Comparison of ENCODE assay signal across 8 mouse cellular contexts in genomic region chr7:28888701-28889161, GRCm38 (mm10). TPM values are rescaled to one million over a fixed set of nuclear protein-coding genes. Genes with fewer than 3 reads are reported as not detected.
A peak's percentile ranks its signal among the peaks of the same experiment; 100 is the strongest.
DNase-seq lines count a peak whose midpoint lies in the region; ATAC-seq and TF ChIP-seq lines count a peak whose summit lies in the region.

No protein-coding gene starts in this region.

- peak overlapping the region; percentile 7; the same call in 1 of the 2 replicates for H3K27ac ChIP-seq in left cerebral cortex, adult 2 months
- no peak overlapping the region for H3K27ac ChIP-seq in embryonic facial prominence, embryonic 13.5 days
- H3K27ac ChIP-seq in hindbrain, embryonic 16.5 days (ENCODE audit: low read depth, low read length) = no peak overlapping the region
- H3K27ac ChIP-seq in neural tube, embryonic 12.5 days = no peak overlapping the region

- peak overlapping the region; percentile 63 for H3K9ac ChIP-seq in embryonic facial prominence, embryonic 13.5 days
- peak overlapping the region; percentile 57 for H3K9ac ChIP-seq in hindbrain, embryonic 16.5 days (ENCODE audit: low read depth, low read length)
- peak overlapping the region; percentile 56 for H3K9ac ChIP-seq in neural tube, embryonic 12.5 days

- WGBS in embryonic facial prominence, embryonic 13.5 days = 2% methylated on average over 24 of the region's 27 CpGs
- 1% methylated on average over 27 of the region's 27 CpGs for WGBS in hindbrain, embryonic 16.5 days
- WGBS in neural tube, embryonic 12.5 days = 2% methylated on average over 27 of the region's 27 CpGs

- intact Hi-C loops in left cerebral cortex, adult 2 months (cut with DNase I) = no loop called here

- no peaks in the 10 kb centered on the region for H3K9me3 ChIP-seq in embryonic facial prominence, embryonic 13.5 days
- H3K9me3 ChIP-seq in hindbrain, embryonic 16.5 days (ENCODE audit: control insufficient read depth, low read length) = no peaks in the 10 kb centered on the region
- no peaks in the 10 kb centered on the region for H3K9me3 ChIP-seq in neural tube, embryonic 12.5 days

- peak overlapping the region; percentile 76 for H3K4me2 ChIP-seq in embryonic facial prominence, embryonic 13.5 days
- H3K4me2 ChIP-seq in hindbrain, embryonic 16.5 days (ENCODE audit: low read length) = peak overlapping the region; percentile 66
- H3K4me2 ChIP-seq in neural tube, embryonic 12.5 days (replicated peaks) = peak overlapping the region; percentile 63

- peaks cover 31% of the 10 kb centered on the region for H3K36me3 ChIP-seq in embryonic facial prominence, embryonic 13.5 days
- H3K36me3 ChIP-seq in hindbrain, embryonic 16.5 days (ENCODE audit: control insufficient read depth, insufficient read depth, low read length) = peaks cover 21% of the 10 kb centered on the region
- H3K36me3 ChIP-seq in neural tube, embryonic 12.5 days = peaks cover 28% of the 10 kb centered on the region

- H3K4me1 ChIP-seq in embryonic facial prominence, embryonic 13.5 days = peaks cover 16% of the 10 kb centered on the region
- peaks cover 8% of the 10 kb centered on the region for H3K4me1 ChIP-seq in hindbrain, embryonic 16.5 days (ENCODE audit: control insufficient read depth, insufficient read depth, low read depth, low read length)
- peaks cover 10% of the 10 kb centered on the region for H3K4me1 ChIP-seq in neural tube, embryonic 12.5 days

- no peak for TF ChIP-seq CTCF in left cerebral cortex, adult 2 months (IDR thresholded peaks at IDR 0.05)

- DNase-seq in left cerebral cortex, adult 2 months (ENCODE audit: extremely low spot score in 1 of 2, low spot score in 2 of 2) = no peak
- no peak for DNase-seq in left cerebral cortex, adult 8-10 months (ENCODE audit: low spot score in 2 of 2)
- DNase-seq in ovary, postnatal 14 days (ENCODE audit: low spot score) = no peak
- no peak for DNase-seq in gastrocnemius, postnatal 25 days
- no peak for DNase-seq in gastrocnemius, postnatal 10 days

- peaks cover 49% of the 10 kb centered on the region for H3K27me3 ChIP-seq in embryonic facial prominence, embryonic 13.5 days
- H3K27me3 ChIP-seq in hindbrain, embryonic 16.5 days (replicated peaks; ENCODE audit: control insufficient read depth, insufficient read depth, low read length) = peaks cover 20% of the 10 kb centered on the region
- peaks cover 37% of the 10 kb centered on the region for H3K27me3 ChIP-seq in neural tube, embryonic 12.5 days (replicated peaks)

- no peak for ATAC-seq in embryonic facial prominence, embryonic 13.5 days (ENCODE audit: insufficient number of reproducible peaks, insufficient read depth, low FRiP score, low TSS enrichment, low read depth)
- peak; percentile 53 for ATAC-seq in hindbrain, embryonic 16.5 days
- peak; percentile 17; the same call in 1 of the 2 replicates for ATAC-seq in neural tube, embryonic 12.5 days (ENCODE audit: low FRiP score, low read depth)

- peak overlapping the region; percentile 24 for H3K4me3 ChIP-seq in left cerebral cortex, adult 2 months
- H3K4me3 ChIP-seq in embryonic facial prominence, embryonic 13.5 days = peak overlapping the region; percentile 46
- peak overlapping the region; percentile 40 for H3K4me3 ChIP-seq in hindbrain, embryonic 16.5 days (ENCODE audit: low read length)
- peak overlapping the region; percentile 29 for H3K4me3 ChIP-seq in neural tube, embryonic 12.5 days

RNA-seq across cellular contexts. Expression of gene Capn12, which starts 7.5 kb away (rescaled TPM):
- total RNA-seq in left cerebral cortex, adult 2 months (2021) = 1 to 10 TPM; 1.5 to 2.0 TPM
- 1 to 10 TPM in 3 of 4 experiments, under 1 TPM in 1; 0.41 to 2.3 (median 1.3) TPM for total RNA-seq in left cerebral cortex, adult 8-10 months (2022)
- polyA plus RNA-seq in embryonic facial prominence, embryonic 13.5 days (2015; fragmentation: Nextera tagmentation; extraction: Ambion mirVana) = 0.69 and 1.2 TPM in 2 replicates
- 0.54 and 0.70 TPM in 2 replicates for polyA plus RNA-seq in hindbrain, embryonic 16.5 days (2015; fragmentation: Nextera tagmentation; extraction: Ambion mirVana)
- polyA plus RNA-seq in neural tube, embryonic 12.5 days (2016; fragmentation: Nextera tagmentation; extraction: Ambion mirVana) = 0.28 and 0.57 TPM in 2 replicates
- total RNA-seq in gastrocnemius, postnatal 25 days (2021) = under 1 TPM in 1 of 2 experiments, not detected in 1; 0.10 TPM
- total RNA-seq in gastrocnemius, postnatal 10 days (2021) = under 1 TPM; 0.23 to 0.27 TPM

RNA-seq across cellular contexts. Expression of gene Lgals7, which starts 25.1 kb away (rescaled TPM):
- under 1 TPM in 1 of 2 experiments, not detected in 1; 0.49 TPM for total RNA-seq in left cerebral cortex, adult 2 months (2021)
- total RNA-seq in left cerebral cortex, adult 8-10 months (2022) = not detected
- polyA plus RNA-seq in embryonic facial prominence, embryonic 13.5 days (2015; fragmentation: Nextera tagmentation; extraction: Ambion mirVana) = 25.5 and 29.4 TPM in 2 replicates
- 4.9 and 5.3 TPM in 2 replicates for polyA plus RNA-seq in hindbrain, embryonic 16.5 days (2015; fragmentation: Nextera tagmentation; extraction: Ambion mirVana)
- polyA plus RNA-seq in neural tube, embryonic 12.5 days (2016; fragmentation: Nextera tagmentation; extraction: Ambion mirVana) = 2.1 and 3.0 TPM in 2 replicates
- not detected for total RNA-seq in gastrocnemius, postnatal 25 days (2021)
- under 1 TPM in 1 of 2 experiments, not detected in 1; 0.56 TPM for total RNA-seq in gastrocnemius, postnatal 10 days (2021)

RNA-seq across cellular contexts. Expression of gene Lgals4, which starts 55.1 kb away (rescaled TPM):
- total RNA-seq in left cerebral cortex, adult 2 months (2021) = 1 to 10 TPM; 2.6 to 2.9 TPM
- total RNA-seq in left cerebral cortex, adult 8-10 months (2022) = 1 to 10 TPM; 1.4 to 3.4 (median 3.0) TPM
- polyA plus RNA-seq in embryonic facial prominence, embryonic 13.5 days (2015; fragmentation: Nextera tagmentation; extraction: Ambion mirVana) = 8.7 and 15.3 TPM in 2 replicates
- polyA plus RNA-seq in hindbrain, embryonic 16.5 days (2015; fragmentation: Nextera tagmentation; extraction: Ambion mirVana) = 5.3 and 6.1 TPM in 2 replicates
- polyA plus RNA-seq in neural tube, embryonic 12.5 days (2016; fragmentation: Nextera tagmentation; extraction: Ambion mirVana) = 4.6 and 4.9 TPM in 2 replicates
- total RNA-seq in gastrocnemius, postnatal 25 days (2021) = 1 to 10 TPM; 3.2 to 5.4 TPM
- 1 to 10 TPM; 3.7 to 7.4 TPM for total RNA-seq in gastrocnemius, postnatal 10 days (2021)
